Mouse (Mus musculus): Measurements from ENCODE around the gene Zfp329. TPM values are rescaled to one million over a fixed set of nuclear protein-coding genes. Genes with fewer than 3 reads are reported as not detected.

The Zfp329 gene
- 1 to 10 TPM; 2.5 to 2.7 TPM for total RNA-seq (2023)

GRCm38 (mm10) chr7:12818521-12819295, at the start of gene Zfp329:
Gene Zfp329, minus strand, starts transcription at chr7:12818858.

GRCm38 (mm10) chr7:12834162-12835120, 15.8 kb upstream of the Zfp329 start, which contains the start of gene Zfp110:
Gene Zfp110, plus strand, starts transcription at chr7:12834761.

GRCm38 (mm10) chr7:12802866-12803726, 15.6 kb downstream of the Zfp329 start, which contains the start of gene Zscan18:
Gene Zscan18, minus strand, starts transcription at chr7:12803635.

Other genes starting within 250 kb of the Zfp329 start
- gene Vmn2r53, start 210.1 kb downstream of the Zfp329 start, total RNA-seq (2023), result under 1 TPM; 0.02 to 0.04 TPM
- not detected for gene Vmn2r54, start 178.5 kb downstream of the Zfp329 start, total RNA-seq (2023)
- not detected for gene Vmn2r55, start 133.9 kb downstream of the Zfp329 start, total RNA-seq (2023)
- not detected for gene Vmn2r56, start 83.9 kb downstream of the Zfp329 start, total RNA-seq (2023)
- 1 to 10 TPM; 2.6 to 3.1 TPM for gene Zscan18, start 15.2 kb downstream of the Zfp329 start, total RNA-seq (2023)
- 10 to 100 TPM; 29.5 to 30.2 TPM for gene Zfp110, start 15.9 kb upstream of the Zfp329 start, total RNA-seq (2023)
- 1 to 10 TPM; 1.5 to 1.8 TPM for gene Zfp128, start 62.3 kb upstream of the Zfp329 start, total RNA-seq (2023)
- 1 to 10 TPM; 5.1 to 6.0 TPM for gene Zscan22, start 79.0 kb upstream of the Zfp329 start, total RNA-seq (2023)
- 100 to 1,000 TPM; 728 to 811 TPM for gene Rps5, start 103.4 kb upstream of the Zfp329 start, total RNA-seq (2023)
- gene Rnf225, start 108.6 kb upstream of the Zfp329 start, total RNA-seq (2023), result under 1 TPM; 0.18 to 0.38 TPM
- 1 to 10 TPM; 2.2 to 3.3 TPM for gene Zfp324, start 147.0 kb upstream of the Zfp329 start, total RNA-seq (2023)
- gene Zfp446, start 159.0 kb upstream of the Zfp329 start, total RNA-seq (2023), result 1 to 10 TPM; 1.7 to 1.9 TPM
- not detected for gene Slc27a5, start 179.3 kb upstream of the Zfp329 start, total RNA-seq (2023)
- gene Trim28, start 180.3 kb upstream of the Zfp329 start, total RNA-seq (2023), result 100 to 1,000 TPM; 149 to 185 TPM
- 10 to 100 TPM; 11.2 to 12.6 TPM for gene Zbtb45, start 191.2 kb upstream of the Zfp329 start, total RNA-seq (2023)
- 100 to 1,000 TPM; 160 to 170 TPM for gene Chmp2a, start 215.9 kb upstream of the Zfp329 start, total RNA-seq (2023)
- 10 to 100 TPM; 90.7 to 95.5 TPM for gene Ube2m, start 219.4 kb upstream of the Zfp329 start, total RNA-seq (2023)
- 1 to 10 TPM in 1 of 2 experiments, under 1 TPM in 1; 0.64 to 1.4 TPM for gene Mzf1, start 235.9 kb upstream of the Zfp329 start, total RNA-seq (2023)